Mouse (Mus musculus) testis, postnatal 14 days (tissue): ENCODE data around the gene Dtl.
"Not testable (repeated sequence)": the region's sequence is repeated elsewhere in the genome, so short reads cannot be mapped to it uniquely, and the experiment has no call there.

Experiments
- DNase-seq: peaks from one replicate; pipeline ENCODE4 v3.0.0; 2021; ENCODE audit warnings: low spot score

Dtl gene

GRCm38 (mm10) chr1:191518911-191519310 is 56.4 kb downstream of the Dtl start:
- peak; percentile 55 for DNase-seq

DNA sequence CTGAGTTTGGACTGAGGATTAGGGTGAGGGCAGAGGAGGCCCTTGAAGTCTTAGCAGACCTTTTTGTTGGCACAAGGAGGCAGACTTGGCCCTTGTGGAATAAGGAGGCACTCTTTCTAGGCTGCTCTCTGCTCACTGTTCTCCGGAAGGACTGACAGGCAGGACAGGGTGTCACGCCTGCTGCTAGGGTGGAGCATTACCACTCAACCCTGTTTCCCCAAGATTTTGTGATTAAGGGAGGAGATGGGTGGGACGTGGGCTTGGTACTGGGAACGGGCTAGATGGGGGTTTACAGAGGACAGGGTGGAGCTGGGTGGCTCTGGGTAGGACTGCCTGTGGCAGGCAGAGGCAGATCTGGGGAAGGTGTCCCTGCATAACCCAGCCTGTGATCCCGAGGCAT is 57.4 kb downstream of the Dtl start:
- DNase-seq = no peak

DNA sequence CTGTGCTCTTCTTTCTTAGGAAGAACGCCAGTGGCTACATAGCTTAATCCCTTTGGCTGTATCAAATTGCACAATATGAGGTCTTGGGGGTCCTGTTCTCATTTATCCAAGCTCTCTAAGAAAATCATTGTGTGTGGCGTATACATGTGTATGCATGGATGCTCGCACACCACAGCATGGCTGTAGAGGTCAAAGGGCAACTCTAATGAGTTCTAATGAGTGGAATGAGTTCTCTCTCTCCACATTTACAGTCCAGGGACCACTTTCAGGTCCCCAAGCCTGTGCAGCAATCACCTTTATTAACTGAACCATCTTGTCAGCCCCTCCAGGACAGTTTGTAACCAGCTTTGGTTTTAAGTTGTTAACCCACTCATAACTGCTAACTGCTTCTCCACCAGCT is 58.3 kb downstream of the Dtl start:
- DNase-seq = no peak

DNA sequence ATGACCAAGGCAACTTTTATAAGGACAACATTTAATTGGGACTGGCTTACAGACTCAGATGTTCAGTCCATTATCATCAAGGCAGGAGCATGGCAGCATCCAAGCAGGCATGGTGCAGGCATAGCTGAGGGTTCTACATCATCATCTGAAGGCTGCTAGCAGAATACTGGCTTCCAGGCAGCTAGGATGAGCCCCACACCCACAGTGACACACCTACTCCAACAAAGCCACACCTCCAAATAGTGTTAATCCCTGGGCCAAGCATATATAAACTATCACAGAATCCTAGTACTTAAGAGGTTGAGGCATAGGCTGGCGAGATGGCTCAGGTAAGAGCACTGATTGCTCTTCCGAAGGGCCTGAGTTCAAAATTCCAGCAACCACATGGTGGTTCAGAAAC is 59.0 kb downstream of the Dtl start:
- not testable (repeated sequence) for DNase-seq

DNA sequence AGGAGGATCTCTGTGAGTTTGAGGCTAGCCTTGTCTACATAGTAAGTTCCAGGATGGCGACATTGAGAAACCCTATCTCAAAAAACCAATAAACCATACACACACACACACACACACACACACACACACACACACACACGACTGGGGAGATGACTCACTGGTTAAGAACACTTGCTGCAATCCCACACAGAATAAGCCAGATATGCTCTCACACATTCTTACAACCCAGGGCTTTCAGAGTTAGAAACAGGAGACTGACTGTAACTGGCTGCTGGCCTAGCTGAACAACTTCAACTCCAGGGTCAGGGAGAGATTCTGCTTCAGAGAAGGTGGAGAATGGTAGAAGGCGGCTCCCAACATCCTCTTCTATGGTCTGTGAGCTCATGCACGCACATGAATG is 62.1 kb downstream of the Dtl start:
- no peak for DNase-seq

GRCm38 (mm10) chr1:191512383-191512782 is 63.0 kb downstream of the Dtl start:
- no peak for DNase-seq

- DNase-seq = no peak
These were observed 63.8 kb downstream of the Dtl start for GRCm38 (mm10) chr1:191511503-191511902.

DNA sequence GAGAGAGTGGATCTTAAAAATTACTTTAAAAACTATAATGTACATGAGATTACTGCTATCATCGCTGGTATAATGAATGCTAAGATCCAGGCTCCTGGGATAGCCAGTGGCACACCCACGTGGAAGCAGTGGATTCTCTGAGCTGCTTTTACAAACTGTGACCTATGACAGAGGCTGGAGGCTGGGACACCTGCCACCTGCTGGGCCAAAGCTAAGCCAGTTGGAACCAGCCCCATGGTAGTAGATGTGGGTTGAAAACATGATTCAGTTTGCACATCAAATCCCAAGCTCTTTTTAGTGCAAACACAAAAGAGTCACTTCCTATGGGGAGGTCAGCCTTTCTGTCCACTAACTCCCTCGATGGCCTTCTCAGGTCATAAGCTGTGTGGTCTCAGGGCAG is 65.5 kb downstream of the Dtl start:
- DNase-seq = no peak

- no peak for DNase-seq
These were observed 66.2 kb downstream of the Dtl start for GRCm38 (mm10) chr1:191509131-191509530.

GRCm38 (mm10) chr1:191506791-191507190 is 68.6 kb downstream of the Dtl start:
- peak; percentile 36 for DNase-seq

GRCm38 (mm10) chr1:191499666-191500065 is 75.7 kb downstream of the Dtl start:
- no peak for DNase-seq

DNA sequence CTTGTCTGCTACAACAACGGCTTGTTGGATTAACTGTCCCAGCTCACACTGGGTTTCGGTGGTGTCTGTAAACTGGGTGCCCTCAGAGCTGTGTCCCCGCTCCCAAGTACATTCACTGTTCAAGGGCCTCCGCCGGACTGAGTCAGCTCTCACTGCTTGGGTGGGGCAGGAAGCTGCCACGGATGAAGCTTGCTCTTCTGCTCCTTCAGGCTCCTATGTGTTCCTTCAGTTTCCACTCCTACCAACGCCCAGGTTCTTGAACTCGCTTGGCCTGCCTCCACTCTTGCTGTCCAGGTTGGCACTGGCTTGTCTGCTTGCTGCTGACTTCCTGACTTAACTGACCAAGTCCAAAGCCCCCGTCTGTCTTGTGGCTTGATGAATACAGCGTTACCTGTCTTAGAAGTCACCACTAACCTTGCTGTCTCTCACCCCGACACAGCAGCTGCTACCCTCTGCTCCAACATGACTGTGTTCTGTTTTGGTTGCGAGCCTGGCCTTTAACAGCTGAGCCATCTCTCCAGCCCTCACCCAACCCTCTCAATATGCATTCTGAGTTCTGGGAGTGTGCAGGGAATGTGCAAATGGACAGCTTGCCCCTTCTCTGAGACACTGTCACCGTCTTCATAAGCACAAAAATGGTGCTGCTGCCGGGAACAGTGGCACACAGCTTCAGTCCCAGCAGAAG is 76.9 kb downstream of the Dtl start:
- DNase-seq = no peak

GRCm38 (mm10) chr1:191496676-191497075 is 78.7 kb downstream of the Dtl start:
- no peak for DNase-seq

GRCm38 (mm10) chr1:191495051-191495467 is 80.3 kb downstream of the Dtl start:
- DNase-seq = no peak

DNA sequence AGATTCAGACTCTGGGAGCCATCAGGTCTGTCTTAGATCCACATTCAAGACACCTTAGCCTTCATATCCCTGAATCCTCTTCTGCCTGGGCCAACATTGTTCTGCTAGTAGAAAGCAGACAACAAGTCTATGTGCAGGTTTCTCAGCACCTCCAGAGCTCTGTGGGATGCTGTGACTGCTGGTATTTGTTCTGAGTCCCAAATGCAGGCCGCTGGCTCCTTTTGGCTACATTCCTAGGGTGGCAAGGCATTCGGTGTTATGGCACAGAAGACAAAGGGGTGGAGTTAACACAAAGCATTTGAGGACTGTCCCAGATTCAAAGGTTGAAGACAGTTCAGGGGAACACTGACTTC is 81.1 kb downstream of the Dtl start:
- DNase-seq = no peak

GRCm38 (mm10) chr1:191493476-191494302 is 81.7 kb downstream of the Dtl start:
- DNase-seq = no peak

DNA sequence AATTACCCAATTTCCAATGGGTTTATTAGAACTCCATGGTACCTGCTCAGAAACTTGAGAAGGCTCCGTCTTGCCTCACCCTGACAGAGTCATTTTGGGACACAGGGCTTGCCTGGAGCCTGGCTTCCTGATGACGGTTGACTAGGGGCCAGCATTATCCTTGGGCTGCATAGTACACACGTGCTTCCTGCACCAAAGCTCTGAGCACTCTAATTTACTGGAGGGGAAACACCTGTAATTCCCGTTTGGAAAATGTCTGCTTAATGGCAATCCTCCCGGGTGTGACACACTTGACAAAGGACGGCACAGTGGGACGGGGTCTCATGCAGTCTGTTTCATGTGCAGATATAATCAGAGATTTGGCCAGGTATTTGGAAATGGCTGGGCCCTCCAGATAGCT is 84.9 kb downstream of the Dtl start:
- no peak for DNase-seq
